Mouse (Mus musculus): ENCODE measurements around the gene Tead1.

DNA sequence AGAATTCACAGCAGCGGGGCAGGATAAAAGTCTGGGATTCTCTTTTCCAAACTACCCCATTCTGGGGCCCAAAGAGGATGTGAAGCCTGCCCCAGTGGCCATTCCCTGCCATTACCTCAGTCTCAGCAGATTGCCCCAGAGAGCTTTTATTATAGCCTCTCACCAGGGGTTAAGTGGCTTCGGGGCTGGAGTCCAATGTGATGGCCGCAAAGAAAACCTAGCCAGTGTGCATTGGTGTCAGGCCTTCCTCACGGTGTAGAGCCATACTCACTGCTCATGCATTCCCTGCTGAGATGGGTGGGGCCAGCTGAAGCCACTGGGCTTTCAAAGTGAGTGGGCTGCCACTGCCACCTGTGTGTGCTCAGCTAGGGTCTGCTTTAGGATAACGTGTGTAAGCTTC, 175.4 kb downstream of the Tead1 start:
- no peak for TF ChIP-seq POLR2A (IDR thresholded peaks at IDR 0.05; ENCODE audit: insufficient read depth, low read depth, low read length)
- peak; percentile 54 for TF ChIP-seq CTCF (IDR thresholded peaks at IDR 0.05)

Data from heart, adult 2 months (tissue).